Mouse (Mus musculus): ENCODE measurements at regions not wholly inside any gene's neighbourhood (a gene's known extent, or its start where the extent isn't known, plus 50 kb on each side); places are given as distances from the start of the nearest gene placed in this dataset.

- TF ChIP-seq POLR2A (IDR thresholded peaks at IDR 0.05; ENCODE audit: control insufficient read depth, extremely low read depth, insufficient read depth, low read length, poor library complexity) (no peak), CTCF (IDR thresholded peaks at IDR 0.05; ENCODE audit: borderline replicate concordance, control insufficient read depth, extremely low read depth, insufficient read depth, low read length, poor library complexity) (no peak)
- 86% methylated on average over 1 of the region's 1 CpGs for WGBS
- Histone ChIP-seq H3K27me3 (ENCODE audit: control insufficient read depth, insufficient read depth, low read length) (no peaks in the 10 kb centered on the region), H3K4me3 (ENCODE audit: control insufficient read depth, insufficient read depth, low read length) (no peak overlapping the region), H3K4me1 (replicated peaks; ENCODE audit: control insufficient read depth, insufficient read depth, low read length) (no peaks in the 10 kb centered on the region), H3K36me3 (ENCODE audit: control insufficient read depth, insufficient read depth, low read length) (no peaks in the 10 kb centered on the region), H3K27ac (ENCODE audit: control insufficient read depth, insufficient read depth, low read length) (no peak overlapping the region)
- no peak for DNase-seq
Measured at GRCm38 (mm10) chr1:138011581-138011980, 163.9 kb downstream of the Ptprc start.

DNA sequence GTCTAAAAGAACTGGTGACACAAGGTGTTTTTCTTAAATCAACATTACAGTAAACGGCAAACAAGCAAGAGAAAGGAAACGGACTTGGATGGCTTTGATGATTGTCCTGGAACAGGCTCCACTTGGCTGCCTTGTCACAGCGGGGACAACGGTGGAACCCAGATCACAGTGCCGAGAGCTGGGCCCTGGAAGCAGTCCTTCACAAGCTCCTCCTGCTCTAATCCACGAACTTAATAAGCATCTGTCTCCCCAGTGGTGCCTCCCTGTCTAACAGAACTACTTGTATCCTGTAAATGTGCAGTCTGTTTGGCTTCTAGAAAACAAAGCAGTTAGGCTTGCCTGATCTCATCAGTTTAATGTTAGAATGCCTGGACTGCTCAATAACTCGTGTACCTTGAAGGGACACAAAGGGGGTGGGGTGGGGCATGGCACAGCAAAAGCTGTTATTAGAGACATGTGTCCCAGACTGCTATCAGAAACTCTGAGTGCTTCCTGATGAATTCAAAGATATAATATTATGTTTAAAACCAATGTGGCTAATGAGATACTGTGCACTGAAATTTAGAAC, 164.5 kb downstream of the Ptprc start:
- H3K27me3 ChIP-seq (ENCODE audit: control insufficient read depth, insufficient read depth, low read length): no peaks in the 10 kb centered on the region
- WGBS: 88% methylated on average over 7 of the region's 7 CpGs
- H3K36me3 ChIP-seq (ENCODE audit: control insufficient read depth, insufficient read depth, low read length): no peaks in the 10 kb centered on the region
- no peaks in the 10 kb centered on the region for H3K4me1 ChIP-seq (replicated peaks; ENCODE audit: control insufficient read depth, insufficient read depth, low read length)
- no peak overlapping the region for H3K27ac ChIP-seq (ENCODE audit: control insufficient read depth, insufficient read depth, low read length)
- TF ChIP-seq POLR2A (IDR thresholded peaks at IDR 0.05; ENCODE audit: control insufficient read depth, extremely low read depth, insufficient read depth, low read length, poor library complexity) (no peak), CTCF (IDR thresholded peaks at IDR 0.05; ENCODE audit: borderline replicate concordance, control insufficient read depth, extremely low read depth, insufficient read depth, low read length, poor library complexity) (no peak)
- no peak overlapping the region for H3K4me3 ChIP-seq (ENCODE audit: control insufficient read depth, insufficient read depth, low read length)
- no peak for DNase-seq

- TF ChIP-seq POLR2A (IDR thresholded peaks at IDR 0.05; ENCODE audit: control insufficient read depth, extremely low read depth, insufficient read depth, low read length, poor library complexity) (no peak), CTCF (IDR thresholded peaks at IDR 0.05; ENCODE audit: borderline replicate concordance, control insufficient read depth, extremely low read depth, insufficient read depth, low read length, poor library complexity) (no peak)
- H3K4me3 ChIP-seq (ENCODE audit: control insufficient read depth, insufficient read depth, low read length): no peak overlapping the region
- no peak overlapping the region for H3K27ac ChIP-seq (ENCODE audit: control insufficient read depth, insufficient read depth, low read length)
- WGBS: 84% methylated on average over 1 of the region's 1 CpGs
- no peak for DNase-seq
- H3K4me1 ChIP-seq (replicated peaks; ENCODE audit: control insufficient read depth, insufficient read depth, low read length): no peaks in the 10 kb centered on the region
- H3K27me3 ChIP-seq (ENCODE audit: control insufficient read depth, insufficient read depth, low read length): no peaks in the 10 kb centered on the region
- no peaks in the 10 kb centered on the region for H3K36me3 ChIP-seq (ENCODE audit: control insufficient read depth, insufficient read depth, low read length)
Measured at GRCm38 (mm10) chr1:138006811-138007210, 168.7 kb downstream of the Ptprc start.

DNA sequence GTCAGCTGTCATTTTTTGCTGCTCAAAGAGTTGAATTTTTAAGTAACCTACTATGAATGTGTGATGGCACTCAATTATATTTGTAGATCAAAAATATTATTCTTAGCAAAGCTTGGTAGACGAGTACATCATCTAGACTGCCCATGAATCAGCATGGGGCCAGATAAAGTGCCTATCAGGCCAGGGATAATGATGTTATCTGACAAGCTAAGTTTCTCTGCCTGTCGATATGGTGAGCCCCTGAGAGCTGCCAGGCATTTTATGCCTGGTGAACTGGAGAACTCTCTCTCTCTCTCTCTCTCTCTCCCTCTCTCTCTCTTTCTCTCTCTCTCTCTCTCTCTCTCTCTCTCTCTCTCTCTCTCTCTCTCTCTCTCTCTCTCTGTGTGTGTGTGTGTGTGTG, 171.2 kb downstream of the Ptprc start:
- H3K27ac ChIP-seq (ENCODE audit: control insufficient read depth, insufficient read depth, low read length): no peak overlapping the region
- H3K27me3 ChIP-seq (ENCODE audit: control insufficient read depth, insufficient read depth, low read length): no peaks in the 10 kb centered on the region
- no peak for DNase-seq
- H3K4me3 ChIP-seq (ENCODE audit: control insufficient read depth, insufficient read depth, low read length): no peak overlapping the region
- no peaks in the 10 kb centered on the region for H3K36me3 ChIP-seq (ENCODE audit: control insufficient read depth, insufficient read depth, low read length)
- TF ChIP-seq CTCF (IDR thresholded peaks at IDR 0.05; ENCODE audit: borderline replicate concordance, control insufficient read depth, extremely low read depth, insufficient read depth, low read length, poor library complexity) (no peak), POLR2A (IDR thresholded peaks at IDR 0.05; ENCODE audit: control insufficient read depth, extremely low read depth, insufficient read depth, low read length, poor library complexity) (no peak)
- no peaks in the 10 kb centered on the region for H3K4me1 ChIP-seq (replicated peaks; ENCODE audit: control insufficient read depth, insufficient read depth, low read length)
- WGBS: 86% methylated on average over 2 of the region's 2 CpGs

- TF ChIP-seq POLR2A (IDR thresholded peaks at IDR 0.05; ENCODE audit: control insufficient read depth, extremely low read depth, insufficient read depth, low read length, poor library complexity) (no peak), CTCF (IDR thresholded peaks at IDR 0.05; ENCODE audit: borderline replicate concordance, control insufficient read depth, extremely low read depth, insufficient read depth, low read length, poor library complexity) (no peak)
- H3K4me3 ChIP-seq (ENCODE audit: control insufficient read depth, insufficient read depth, low read length): no peak overlapping the region
- no peaks in the 10 kb centered on the region for H3K36me3 ChIP-seq (ENCODE audit: control insufficient read depth, insufficient read depth, low read length)
- peaks cover 8% of the 10 kb centered on the region for H3K4me1 ChIP-seq (replicated peaks; ENCODE audit: control insufficient read depth, insufficient read depth, low read length)
- no peak overlapping the region for H3K27ac ChIP-seq (ENCODE audit: control insufficient read depth, insufficient read depth, low read length)
- no peak for DNase-seq
- no peaks in the 10 kb centered on the region for H3K27me3 ChIP-seq (ENCODE audit: control insufficient read depth, insufficient read depth, low read length)
- WGBS: 78% methylated on average over 3 of the region's 3 CpGs
Measured at GRCm38 (mm10) chr1:137999268-137999900, 176.1 kb downstream of the Ptprc start.

DNA sequence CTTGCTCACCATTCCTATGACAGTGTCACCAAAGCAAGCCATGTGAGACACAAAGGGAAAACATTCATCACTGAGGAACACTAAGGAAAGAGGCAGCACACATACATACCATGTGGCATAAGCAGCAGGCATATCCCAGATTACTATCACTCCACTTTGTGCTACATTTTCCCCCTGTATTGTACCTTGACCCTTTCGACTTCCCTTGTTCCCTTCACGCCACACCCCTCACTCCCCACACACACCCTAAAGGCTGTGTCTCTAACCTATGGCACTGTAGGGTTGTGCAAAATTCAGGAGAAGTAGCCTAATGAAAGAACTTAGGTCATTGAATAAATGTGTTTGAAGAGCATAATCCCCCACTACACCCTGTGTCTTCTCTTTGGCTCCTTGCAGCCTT, 179.5 kb downstream of the Ptprc start:
- WGBS: 99% methylated on average over 2 of the region's 2 CpGs

More for the DNA sequence above, 179.5 kb downstream of the Ptprc start:
- Histone ChIP-seq H3K27me3 (ENCODE audit: control insufficient read depth, insufficient read depth, low read length) (no peaks in the 10 kb centered on the region), H3K4me3 (ENCODE audit: control insufficient read depth, insufficient read depth, low read length) (no peak overlapping the region), H3K36me3 (ENCODE audit: control insufficient read depth, insufficient read depth, low read length) (no peaks in the 10 kb centered on the region), H3K27ac (ENCODE audit: control insufficient read depth, insufficient read depth, low read length) (no peak overlapping the region), H3K4me1 (replicated peaks; ENCODE audit: control insufficient read depth, insufficient read depth, low read length) (peaks cover 8% of the 10 kb centered on the region)
- no peak for DNase-seq
- no peak for TF ChIP-seq CTCF (IDR thresholded peaks at IDR 0.05; ENCODE audit: borderline replicate concordance, control insufficient read depth, extremely low read depth, insufficient read depth, low read length, poor library complexity)
- TF ChIP-seq POLR2A (IDR thresholded peaks at IDR 0.05; ENCODE audit: control insufficient read depth, extremely low read depth, insufficient read depth, low read length, poor library complexity): no peak

Measured in thymus, adult 2 months (tissue).